Mouse (Mus musculus): ENCODE measurements around the gene Ppp1r9b. TPM values are rescaled to one million over a fixed set of nuclear protein-coding genes. Genes with fewer than 3 reads are reported as not detected.
A peak's percentile ranks its signal among the peaks of the same experiment; 100 is the strongest.
"Not testable (repeated sequence)": the region's sequence is repeated elsewhere in the genome, so short reads cannot be mapped to it uniquely, and the experiment has no call there.

The Ppp1r9b gene
- total RNA-seq (2021) = 100 to 1,000 TPM; 101 to 148 TPM
- polyA plus RNA-seq (2012; rRNA removed) = 61.6 and 64.6 TPM in 2 replicates
- long read RNA-seq, full-length matches to known transcripts = 34 of 43 reads
- long read RNA-seq, partial matches to known transcripts = 9 of 43 reads
- long read RNA-seq, other reads (novel, unspliced or antisense) = 0 of 43 reads

DNA sequence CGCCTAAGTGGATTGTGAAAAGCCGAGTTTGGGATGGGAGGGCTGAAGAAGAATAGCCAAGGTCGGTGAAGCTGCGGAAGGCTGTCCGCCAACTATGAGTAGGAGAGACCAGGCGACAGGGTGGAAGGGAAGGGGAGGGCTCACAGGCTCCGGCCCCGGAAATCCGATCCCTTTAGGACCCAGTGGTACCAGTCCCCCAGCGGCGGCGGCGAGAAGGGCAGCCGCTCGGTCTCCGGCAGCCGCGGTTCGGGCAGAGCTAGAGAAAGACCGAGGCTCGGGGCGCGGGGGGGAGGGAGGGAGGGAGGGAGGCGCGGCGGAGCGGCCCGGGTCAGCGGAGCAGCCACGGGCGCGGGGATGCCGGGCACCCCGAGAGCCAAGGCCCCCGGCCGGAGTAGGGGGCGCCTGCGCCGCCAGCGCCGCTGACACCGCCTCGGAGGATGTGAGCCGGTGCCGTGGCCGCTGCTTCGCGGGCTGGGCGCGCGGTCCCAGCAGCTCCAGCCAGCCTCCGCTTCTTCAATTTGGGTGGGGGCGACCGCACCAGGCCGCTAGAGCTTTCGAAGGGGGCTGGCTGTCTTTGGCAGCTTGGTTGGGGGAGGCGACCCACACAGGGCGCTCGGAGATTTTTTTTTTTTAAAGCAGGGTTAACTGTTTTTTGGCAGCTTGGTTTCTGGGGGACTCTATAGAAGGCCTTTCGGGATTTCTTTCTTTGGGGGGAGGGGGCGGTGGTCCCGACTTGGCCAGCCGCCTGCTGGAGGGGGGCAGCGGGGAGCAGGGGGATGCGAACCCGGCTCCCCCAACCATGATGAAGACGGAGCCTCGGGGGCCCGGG, at the start of gene Ppp1r9b:
TSS of gene Ppp1r9b (plus strand) at position 287 of the 829 bp plus-strand sequence.
- DNase-seq = peak; percentile 97

DNA sequence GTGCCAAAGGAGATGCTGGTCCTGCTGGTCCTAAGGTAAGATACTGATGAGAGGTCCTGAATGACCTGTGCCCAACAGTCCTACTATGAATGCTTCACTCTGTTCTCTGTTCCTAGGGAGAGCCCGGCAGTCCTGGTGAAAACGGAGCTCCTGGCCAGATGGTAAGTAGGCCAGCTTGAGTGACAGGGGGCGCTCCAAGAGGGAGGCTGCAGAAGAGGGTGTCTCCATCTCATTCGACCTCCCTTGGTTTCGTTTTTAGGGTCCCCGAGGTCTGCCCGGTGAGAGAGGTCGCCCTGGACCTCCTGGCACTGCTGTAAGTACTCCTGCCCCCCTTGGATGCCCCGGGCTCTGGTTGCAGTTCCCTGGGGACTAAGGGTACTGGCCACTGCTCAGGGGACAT, 49.7 kb upstream of the Ppp1r9b start:
- no peak for DNase-seq

DNA sequence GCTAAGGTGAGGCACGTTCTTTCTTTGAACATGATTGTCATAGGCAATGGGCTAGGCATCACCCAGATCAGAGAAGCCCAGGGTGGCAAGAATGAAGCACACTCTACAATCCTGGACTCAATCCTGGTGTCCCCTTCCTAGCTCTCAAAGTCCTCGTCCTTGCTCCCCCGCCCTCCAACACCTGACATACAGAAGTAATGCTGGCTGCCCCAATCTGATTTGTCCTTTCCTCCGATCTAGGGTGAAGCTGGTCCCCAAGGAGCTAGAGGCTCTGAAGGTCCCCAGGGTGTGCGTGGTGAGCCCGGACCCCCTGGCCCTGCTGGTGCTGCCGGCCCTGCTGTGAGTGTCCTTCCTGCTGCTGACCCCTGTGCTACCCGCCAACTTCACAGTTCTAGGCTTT, 49.1 kb upstream of the Ppp1r9b start:
- no peak for DNase-seq

DNA sequence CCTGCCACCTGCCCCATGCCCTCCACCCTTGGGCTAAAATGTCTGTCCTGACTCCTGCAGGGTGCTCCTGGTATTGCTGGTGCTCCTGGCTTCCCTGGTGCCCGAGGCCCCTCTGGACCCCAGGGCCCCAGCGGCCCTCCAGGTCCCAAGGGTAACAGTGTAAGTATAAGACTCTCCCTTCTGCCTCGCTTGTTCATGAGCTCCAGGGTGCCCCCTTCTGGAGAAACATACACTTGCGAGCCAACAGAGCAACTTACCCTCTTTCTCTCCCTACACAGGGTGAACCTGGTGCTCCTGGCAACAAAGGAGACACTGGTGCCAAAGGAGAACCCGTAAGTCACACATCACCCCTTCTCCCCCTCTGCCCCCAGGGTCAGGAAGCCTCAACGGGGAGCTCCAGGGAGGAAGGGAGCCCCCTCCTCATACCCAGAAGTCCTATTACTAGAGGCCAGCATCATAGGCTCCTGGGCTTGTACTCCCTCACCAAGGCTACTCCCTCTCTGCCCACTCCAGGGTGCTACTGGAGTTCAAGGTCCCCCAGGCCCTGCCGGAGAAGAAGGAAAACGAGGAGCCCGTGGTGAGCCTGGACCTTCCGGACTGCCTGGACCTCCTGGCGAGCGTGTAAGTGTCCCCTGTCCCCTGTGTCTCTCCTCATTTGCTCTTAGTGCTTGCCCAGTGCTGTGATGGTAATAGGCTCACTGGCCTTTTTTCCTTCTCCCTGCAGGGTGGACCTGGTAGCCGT, 48.4 kb upstream of the Ppp1r9b start:
- DNase-seq = peak; percentile 31

DNA sequence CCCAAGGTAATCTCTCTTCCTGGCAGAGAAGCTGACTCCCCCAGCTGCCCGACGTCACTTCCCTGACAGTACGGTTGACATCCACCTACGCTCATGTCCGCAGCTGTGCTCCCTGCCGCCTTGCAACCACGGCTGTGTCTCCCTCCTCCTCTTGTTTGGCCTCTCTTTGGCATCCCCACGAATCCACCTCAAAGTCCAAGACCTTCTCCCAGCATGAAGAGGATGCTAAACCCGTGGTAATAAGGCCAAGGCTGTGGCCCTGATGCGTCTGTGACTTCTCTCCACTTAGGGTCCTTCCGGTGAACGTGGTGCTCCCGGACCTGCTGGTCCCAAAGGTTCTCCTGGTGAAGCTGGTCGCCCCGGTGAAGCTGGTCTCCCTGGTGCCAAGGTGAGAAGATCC, 47.8 kb upstream of the Ppp1r9b start:
- DNase-seq = no peak

DNA sequence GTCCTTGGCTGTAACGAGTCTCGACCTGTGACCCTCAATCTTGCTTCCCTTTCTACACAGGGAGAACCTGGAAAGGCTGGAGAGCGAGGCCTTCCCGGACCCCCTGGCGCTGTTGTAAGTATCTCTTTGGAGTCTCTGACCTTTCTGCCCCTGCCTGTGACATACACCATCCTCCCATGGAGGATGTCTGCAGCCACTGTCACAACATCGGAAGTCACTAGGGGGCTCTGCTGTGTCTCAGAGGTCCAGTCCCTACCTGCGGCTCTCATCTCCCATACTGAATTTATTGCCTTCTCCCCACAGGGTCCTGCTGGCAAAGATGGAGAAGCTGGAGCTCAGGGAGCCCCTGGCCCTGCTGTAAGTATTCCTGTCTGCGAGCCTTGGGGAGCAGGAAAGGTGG, 46.5 kb upstream of the Ppp1r9b start:
- DNase-seq = no peak

DNA sequence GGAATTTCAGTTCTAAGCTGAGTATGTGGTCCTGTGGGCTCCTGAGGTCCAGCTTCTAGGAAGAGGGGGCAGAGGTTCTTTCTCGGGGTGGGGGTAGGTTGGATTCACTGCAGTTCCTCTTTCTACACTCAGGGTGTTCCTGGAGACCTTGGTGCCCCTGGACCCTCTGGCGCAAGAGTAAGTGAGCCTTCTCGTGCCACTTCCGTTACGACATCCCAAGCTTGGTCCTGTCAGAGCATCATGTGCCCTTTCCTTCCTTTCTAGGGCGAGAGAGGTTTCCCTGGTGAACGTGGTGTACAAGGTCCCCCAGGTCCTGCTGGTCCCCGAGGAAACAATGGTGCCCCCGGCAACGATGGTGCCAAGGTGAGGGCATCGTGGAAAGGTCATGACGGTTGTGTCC, 45.6 kb upstream of the Ppp1r9b start:
- no peak for DNase-seq

DNA sequence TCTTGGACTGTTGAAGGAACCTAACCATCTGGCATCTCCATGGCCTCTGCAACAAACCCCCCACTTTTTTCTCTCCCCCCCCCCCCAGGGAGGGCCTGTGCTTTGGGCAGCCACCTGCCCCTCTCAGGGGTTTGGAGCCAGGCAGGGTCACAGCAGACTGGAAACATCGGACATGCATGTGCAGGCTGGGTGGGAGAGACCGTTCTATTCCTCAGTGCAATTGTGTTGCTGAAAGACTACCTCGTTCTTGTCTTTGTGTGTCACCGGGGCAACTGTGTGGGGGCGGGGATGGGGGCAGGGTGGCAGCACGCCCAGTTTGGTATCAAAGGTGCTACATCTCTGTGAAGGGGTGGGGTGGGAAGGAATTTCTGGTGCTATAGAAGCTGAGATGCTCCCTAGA, 38.7 kb upstream of the Ppp1r9b start:
- no peak for DNase-seq

DNA sequence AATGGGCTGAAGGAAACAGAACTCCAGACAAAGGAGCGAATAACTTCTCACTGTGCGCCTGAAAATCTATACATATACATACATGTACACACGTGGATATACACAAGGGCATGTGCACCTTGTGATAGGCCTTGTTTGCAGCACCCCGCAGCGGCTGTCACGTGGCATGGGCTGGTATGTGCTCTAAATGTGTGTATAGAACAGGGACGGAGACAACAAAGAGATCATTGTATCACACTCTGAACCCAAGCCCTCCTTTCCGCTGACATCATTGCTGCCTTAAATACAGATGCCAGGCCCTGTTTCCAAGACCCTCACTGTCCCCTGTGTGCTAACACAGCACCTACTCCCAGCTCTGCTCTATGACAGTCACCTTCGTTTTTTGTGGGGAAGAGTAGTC, 35.7 kb upstream of the Ppp1r9b start:
- no peak for DNase-seq

DNA sequence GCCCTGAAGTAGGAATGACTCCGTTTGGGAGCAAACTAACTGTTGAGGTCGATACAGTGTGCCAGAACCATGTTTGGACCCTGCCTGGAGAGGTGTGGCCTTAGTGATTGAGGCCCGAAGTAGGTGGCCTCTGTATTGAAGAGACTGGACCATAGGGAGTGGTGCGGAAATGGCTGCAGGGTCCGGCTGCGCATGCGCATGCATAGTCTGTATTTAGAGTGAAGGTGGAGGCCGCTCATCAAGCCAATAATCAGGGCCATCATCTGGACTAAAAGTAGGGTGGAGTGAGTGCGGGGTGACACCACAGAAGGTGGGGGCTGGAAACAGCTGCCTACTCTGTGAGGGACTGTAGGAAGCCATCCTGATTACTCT, 33.2 kb upstream of the Ppp1r9b start:
- DNase-seq = no peak

DNA sequence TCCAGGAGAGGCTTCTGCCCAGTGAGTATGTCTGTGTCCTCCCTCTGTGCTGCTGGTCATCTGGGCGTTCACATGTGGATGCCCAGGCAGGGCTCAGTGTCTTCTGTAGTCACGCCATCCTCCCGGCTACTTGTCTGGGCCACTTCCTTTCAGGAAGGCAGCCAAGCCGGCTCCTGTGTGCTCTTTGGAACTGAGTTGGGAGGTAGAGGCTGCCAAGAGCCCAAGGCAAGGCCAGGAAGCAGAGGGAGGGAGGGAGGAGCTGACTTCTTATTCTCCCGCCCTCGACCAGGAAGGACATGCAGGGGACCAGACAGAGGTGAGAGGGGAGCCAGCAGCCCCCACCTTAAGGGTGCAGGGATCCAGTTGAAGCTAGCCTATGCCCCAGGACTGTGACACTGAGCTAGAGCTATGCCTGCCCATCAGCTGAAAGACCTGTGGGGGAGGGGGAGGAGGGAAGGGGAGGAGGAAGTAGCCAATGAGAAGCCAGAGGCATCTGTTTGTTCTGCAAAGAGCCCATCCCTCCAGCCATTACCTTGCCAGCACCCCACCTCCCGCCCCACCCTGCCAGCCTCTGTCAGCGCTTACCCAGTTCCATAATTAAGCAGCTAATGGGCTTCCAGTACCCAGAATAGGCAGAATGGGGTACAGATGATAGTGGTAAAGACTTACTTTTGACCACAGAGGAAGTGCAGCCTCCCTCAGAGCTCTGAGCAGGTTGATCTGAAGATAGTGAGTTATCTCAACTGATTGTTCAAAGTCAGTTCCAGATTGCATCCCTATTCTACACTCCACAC, 32.6 kb upstream of the Ppp1r9b start:
- peak; percentile 83 for DNase-seq

DNA sequence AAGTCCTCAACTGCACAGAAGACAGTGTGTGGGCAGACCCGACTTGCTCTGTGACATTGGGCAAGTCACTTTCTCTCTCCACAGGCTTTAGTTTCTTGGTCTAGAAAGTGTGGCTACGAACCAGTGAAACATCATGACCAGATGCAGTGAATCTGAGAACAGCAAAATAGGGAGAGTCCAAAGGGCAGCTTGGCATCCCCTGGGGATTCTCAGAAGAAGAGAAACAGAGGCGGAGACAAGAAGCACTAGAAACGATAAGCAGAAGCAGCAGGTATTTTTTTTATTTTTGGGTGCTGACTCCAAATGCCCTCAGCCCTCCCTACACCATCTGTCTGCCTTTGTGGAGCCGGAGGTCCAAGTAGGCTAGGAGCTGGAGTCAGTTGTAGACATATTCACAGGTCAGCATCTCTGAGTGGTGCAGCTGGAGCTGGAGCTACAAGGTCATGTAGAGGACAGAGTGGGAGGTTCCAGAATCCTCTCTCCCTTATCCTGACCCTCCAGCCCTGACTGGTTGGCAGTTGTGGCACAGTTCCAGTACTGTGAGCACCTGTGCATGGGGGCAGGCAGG, 28.2 kb upstream of the Ppp1r9b start:
- no peak for DNase-seq

DNA sequence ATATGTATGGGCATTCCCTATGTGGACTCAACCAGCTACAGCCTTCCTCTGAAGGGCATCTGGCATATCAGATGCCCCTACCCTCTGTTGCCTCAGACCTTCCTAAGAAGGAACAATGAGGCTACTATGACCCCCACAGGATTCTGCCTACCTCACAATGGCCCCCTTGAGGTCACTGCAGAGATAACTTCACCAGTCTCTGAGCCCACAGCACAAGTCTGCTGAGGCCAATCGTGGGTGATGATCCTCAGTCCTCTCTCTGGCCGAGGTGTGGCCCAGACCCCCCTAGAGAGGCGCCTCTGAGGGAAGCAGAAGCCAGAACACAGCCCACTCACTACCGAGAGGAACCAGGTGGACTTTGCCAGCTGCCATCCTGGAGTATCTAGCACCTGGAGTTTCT, 23.4 kb upstream of the Ppp1r9b start, which contains the start of gene Hils1:
TSS of gene Hils1 (plus strand) at position 175 of the 400 bp plus-strand sequence.
- no peak for DNase-seq

DNA sequence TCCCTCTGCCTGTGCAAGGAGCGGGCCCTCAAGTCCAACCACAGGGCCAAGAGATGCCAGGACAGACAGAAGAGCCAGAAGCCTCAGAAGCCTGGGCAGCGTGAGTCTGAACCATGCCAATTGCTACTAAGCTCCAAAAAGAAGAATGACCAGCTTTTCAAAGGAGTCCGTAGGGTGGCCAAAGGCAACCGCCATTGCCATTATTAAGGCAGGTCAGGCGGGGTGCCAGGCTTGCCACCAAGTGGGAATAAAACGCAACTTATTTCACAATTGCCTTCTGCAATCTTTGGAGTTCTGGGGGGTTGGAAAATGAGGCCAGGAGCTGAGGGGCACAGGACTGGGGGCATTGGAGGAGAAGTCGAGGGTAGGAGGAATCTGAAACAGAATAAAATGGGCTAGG, 22.6 kb upstream of the Ppp1r9b start:
- DNase-seq = peak; percentile 33

DNA sequence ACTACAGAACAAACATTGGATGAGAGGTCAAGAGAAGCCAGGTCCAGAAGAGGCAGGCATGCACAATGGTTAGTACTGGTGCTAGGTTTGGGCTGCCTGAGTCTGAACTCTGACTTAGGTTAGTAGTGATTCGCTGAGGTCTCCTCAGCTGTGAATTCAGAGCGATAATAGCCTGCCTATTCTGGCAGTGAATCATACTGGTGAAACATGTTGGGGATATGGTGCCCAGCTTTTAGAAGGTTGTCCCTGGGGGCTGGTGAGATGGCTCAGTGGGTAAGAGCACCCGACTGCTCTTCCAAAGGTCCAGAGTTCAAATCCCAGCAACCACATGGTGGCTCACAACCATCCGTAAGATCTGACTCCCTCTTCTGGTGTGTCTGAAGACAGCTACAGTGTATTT, 21.1 kb upstream of the Ppp1r9b start:
- DNase-seq = not testable (repeated sequence)

DNA sequence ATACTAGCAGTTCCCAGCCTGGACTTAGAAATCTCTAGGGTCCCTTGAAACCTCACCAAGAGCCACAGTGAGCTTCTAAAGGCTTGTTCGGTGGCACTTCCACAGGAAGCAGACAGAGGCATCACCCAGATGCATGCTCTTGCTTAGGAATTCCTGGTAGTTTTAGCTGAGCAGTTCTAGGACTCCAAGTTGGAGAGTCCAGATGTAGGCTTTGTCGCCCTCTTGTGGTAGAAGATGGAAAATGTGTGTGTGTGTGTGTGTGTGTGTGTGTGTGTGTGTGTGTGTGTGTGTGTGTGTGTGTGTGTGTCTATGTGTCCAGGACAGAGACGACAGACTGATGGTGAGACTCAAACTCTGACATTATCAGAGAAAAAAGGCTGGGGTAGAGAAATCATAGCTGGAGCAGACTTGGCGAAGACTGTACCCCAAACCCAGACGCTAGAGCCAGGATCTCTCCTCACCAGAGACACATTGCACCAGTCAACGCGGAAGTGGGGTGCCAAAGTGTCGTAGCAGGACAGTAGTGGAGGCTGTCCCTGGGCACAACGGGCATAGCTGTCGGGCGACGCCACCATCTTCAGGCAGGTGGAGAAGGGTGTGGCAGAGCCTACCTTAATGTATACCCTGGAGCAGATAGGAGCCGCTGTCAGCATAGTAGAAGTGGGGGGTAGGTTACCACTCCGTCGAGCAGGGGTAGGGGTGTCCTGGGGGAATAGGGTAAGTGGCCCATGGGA, 20.5 kb upstream of the Ppp1r9b start:
- DNase-seq = peak; percentile 59

DNA sequence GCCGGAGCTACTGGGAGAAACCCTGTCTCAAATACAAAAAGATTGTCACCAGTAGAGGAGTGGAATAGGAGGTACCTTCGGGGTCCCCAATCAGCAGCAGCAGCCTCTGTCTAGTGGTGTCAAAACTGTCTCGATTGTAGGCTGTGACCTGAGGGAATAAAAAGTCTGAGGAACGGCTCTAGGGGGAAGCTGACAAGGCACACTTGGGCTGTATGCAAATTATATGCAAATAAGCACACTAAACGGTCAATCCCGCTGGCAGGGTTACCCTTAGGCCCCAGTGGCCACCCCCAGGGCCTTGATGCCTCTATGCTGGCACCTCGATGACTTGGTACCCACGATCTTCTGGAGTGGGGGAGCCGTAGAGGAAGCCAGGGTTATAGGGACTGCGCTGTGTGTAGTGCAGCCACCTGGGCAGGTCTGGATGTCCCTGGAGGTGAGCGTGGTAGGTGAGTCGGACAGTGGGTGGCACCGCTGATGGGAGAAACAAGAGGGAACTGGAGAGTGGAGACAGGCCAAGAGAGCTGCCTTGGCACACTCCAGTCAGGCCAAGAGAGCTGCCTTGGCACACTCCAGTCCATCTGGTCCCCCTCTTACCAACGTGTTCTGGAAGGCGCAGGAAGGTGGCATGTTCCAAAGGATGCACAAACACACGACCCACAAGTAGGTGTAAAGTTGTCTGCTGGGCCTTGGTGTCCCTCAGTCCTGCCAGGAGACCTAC, 18.8 kb upstream of the Ppp1r9b start:
- no peak for DNase-seq

DNA sequence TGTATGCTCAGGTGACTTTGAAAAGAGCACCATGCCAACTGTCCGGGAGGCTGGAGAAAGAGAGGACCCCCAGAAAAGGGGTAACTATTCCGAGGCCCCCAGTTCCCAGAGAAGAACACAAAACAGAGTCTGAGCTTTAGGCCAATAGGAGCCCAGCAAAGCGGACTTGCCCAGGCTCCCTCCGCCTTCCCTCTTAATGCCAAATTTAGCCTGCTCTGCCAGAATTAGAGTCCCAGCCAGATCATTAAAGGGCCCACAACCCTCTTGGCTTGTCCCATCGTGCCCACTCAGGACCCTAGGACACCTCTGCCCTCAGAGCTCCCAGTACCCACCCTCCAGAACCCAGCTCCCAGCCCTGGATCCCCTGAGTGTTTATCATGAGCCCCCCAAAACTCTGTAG, 17.9 kb upstream of the Ppp1r9b start:
- no peak for DNase-seq

DNA sequence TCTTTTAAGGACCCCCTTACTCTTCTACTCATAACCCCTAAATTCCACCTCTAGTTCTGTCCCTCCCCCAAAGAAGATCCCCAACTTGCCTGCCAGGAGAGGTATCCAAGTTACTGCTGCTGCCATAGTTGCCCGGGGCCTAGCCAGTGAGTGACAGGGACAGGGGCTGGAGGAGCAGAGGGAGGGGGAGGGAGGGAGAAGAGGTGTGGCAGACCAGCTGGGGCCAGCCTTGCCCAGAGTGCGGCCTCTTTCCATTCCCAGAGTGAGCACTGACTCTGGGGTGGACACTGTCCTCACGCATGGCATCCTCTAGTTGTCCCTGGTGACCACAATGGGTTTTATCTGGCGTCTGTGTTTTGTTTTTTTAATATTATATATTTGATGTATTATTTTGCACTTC, 17.5 kb upstream of the Ppp1r9b start:
- no peak for DNase-seq

DNA sequence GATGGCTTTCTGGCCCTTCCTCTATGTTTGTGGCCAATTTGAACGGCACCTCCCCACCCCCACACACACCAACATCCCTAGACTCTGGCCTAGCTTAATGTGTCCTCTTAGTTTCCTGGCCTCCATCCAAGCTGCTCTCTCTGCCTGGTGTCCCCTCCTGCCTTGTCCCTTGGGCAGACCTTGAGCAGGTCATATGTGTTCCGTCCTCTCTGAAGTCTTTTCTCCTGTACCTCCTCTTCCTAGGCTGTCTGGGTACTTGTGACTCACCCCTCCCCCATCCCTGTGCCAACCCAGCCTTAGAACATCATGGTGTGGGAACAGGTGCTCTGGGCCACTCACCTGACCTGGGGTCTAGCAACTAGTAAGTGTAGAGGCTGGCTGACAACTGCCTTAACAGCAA, 15.9 kb upstream of the Ppp1r9b start:
- no peak for DNase-seq

DNA sequence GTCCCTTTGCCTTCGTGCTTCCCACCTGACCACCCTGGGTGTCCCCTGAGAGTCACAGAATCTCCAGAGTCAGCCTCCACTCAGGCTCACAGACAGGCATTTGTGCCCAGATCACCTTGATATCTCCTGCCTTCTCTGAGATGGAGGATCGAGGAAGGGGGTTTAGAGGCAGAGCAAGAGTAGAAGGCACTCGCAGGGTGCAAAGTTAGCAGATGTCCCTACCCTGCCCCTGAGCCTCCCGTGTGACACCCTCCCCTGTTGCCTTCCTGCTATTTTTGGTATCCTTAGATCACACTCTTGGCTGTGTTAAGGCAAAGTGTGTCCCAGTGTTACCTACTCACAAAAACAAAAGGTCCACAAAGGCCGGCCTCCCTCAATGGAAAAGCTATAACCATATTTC, 14.6 kb upstream of the Ppp1r9b start, which contains the start of gene Sgca:
TSS of gene Sgca (minus strand) at position 129 of the 400 bp plus-strand sequence.
- no peak for DNase-seq

Measured in adrenal gland, adult 2 months (tissue).